Mouse (Mus musculus) spleen, adult 2 months (tissue): ENCODE data around the gene Myo3b.

Experiments used
- CTCF ChIP-seq: fragments of 200-500 bp; IDR thresholded peaks from 2 replicates; pipeline ENCODE4 v1.5.1; 2011; ENCODE audit warnings: mild to moderate bottlenecking, inconsistent platforms; ENCODE audit not compliant: insufficient read depth, insufficient read length, insufficient replicate concordance; ENCODE audit errors: extremely low read depth
- POLR2A ChIP-seq: fragments of 200-500 bp; IDR thresholded peaks from 2 replicates; pipeline ENCODE4 v1.6.1; 2011; ENCODE audit warnings: low read depth, low read length, inconsistent platforms

GRCm38 (mm10) chr2:70109010-70109409, 70.1 kb downstream of the Myo3b start:
- TF ChIP-seq POLR2A (no peak), CTCF (no peak)
